ENCODE assay signal across 12 mouse cellular contexts in genomic region chr4:135209846-135210245, GRCm38 (mm10).
"Had no signal": no experiment of that assay in that cellular context is flagged by ENCODE, and none has a peak within 500 bp of the region (broad histone marks: within the 10 kb centered on the region; RNA-seq: fewer than 3 reads in every experiment).

No protein-coding gene starts in this region.

- H3K27ac ChIP-seq: limb, embryonic 13.5 days; liver, embryonic 14.5 days; lung, embryonic 15.5 days; midbrain, embryonic 13.5 days; neural tube, embryonic 15.5 days had no signal

- H3K9ac ChIP-seq: limb, embryonic 13.5 days; liver, embryonic 14.5 days; lung, embryonic 15.5 days; midbrain, embryonic 13.5 days; neural tube, embryonic 15.5 days had no signal

- H3K36me3 ChIP-seq: neural tube, embryonic 15.5 days had no signal

- DNase-seq: kidney, adult 8-10 months; kidney, postnatal 10 days; left cerebral cortex, postnatal 4 days; thymus, adult 18-20 months; thymus, postnatal 14 days had no signal

- ATAC-seq: intestine, embryonic 16.5 days; midbrain, embryonic 13.5 days had no signal

- H3K4me2 ChIP-seq: limb, embryonic 13.5 days; lung, embryonic 15.5 days; midbrain, embryonic 13.5 days; neural tube, embryonic 15.5 days had no signal

- H3K9me3 ChIP-seq: lung, embryonic 15.5 days; midbrain, embryonic 13.5 days; neural tube, embryonic 15.5 days had no signal

- H3K4me3 ChIP-seq: limb, embryonic 13.5 days; lung, embryonic 15.5 days; midbrain, embryonic 13.5 days; myocyte; neural tube, embryonic 15.5 days had no signal
